Mouse (Mus musculus) right cerebral cortex, postnatal 10 days (tissue): ENCODE results near the gene Olfr1221.
"Not testable (repeated sequence)": the region's sequence is repeated elsewhere in the genome, so short reads cannot be mapped to it uniquely, and the experiment has no call there.

Experiments used
- DNase-seq, 2 experiments: peaks; one replicate each; pipeline ENCODE4 v3.0.0; 2021; ENCODE audit warnings: low spot score in 2 of 2

The Olfr1221 gene

DNA sequence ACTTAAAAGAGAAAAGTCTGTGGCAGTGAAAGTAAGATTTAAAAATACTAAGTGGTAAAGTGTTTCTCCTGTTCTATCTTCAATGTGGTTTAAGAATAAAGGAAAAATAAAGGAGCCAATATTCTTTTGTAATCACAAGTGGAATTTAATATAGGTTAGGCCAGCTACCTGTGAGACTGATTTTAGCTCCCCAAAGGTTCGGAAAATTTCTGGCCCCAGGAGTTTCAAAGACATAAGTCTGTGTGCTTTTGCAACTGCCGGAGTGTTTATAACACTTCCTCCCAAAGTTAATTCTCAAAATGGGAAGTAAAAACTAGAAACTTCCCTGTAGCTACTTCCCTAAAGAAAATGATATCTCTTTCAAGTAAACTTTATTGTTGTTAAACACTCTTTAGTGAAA is at the start of gene Olfr1221:
TSS of gene Olfr1221 (minus strand) at position 101 of the 400 bp plus-strand sequence.
- DNase-seq = no peak

- not testable (repeated sequence) for DNase-seq
Measured at GRCm38 (mm10) chr2:89164711-89165110, 47.6 kb upstream of the Olfr1221 start.

DNA sequence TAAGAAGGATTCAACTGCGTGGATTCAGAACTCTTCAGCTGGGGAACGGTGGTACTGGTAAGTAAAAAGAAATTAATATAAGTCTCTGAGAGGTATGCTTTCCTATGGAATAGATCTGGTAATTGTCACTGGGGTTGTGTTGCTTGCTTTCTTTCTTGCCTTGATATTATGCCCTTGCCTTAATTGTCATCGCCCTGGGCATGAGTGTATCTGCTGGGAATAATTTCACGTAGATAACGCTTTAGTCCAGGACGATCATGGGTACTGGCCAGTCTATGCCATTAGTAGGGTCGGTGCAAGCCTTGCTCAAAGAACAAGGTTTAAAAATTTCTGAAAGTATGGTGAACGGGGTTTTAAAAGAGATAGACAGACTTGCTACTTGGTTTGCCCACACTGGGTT is 46.9 kb upstream of the Olfr1221 start, which contains the start of gene Olfr1224-ps1:
TSS of gene Olfr1224-ps1 (minus strand) at position 101 of the 400 bp plus-strand sequence.
- DNase-seq = not testable (repeated sequence)

GRCm38 (mm10) chr2:89151460-89151859 is 34.4 kb upstream of the Olfr1221 start, which contains the start of gene Olfr1223:
Gene Olfr1223 (minus strand): TSS chr2:89151560.
- DNase-seq = no peak

DNA sequence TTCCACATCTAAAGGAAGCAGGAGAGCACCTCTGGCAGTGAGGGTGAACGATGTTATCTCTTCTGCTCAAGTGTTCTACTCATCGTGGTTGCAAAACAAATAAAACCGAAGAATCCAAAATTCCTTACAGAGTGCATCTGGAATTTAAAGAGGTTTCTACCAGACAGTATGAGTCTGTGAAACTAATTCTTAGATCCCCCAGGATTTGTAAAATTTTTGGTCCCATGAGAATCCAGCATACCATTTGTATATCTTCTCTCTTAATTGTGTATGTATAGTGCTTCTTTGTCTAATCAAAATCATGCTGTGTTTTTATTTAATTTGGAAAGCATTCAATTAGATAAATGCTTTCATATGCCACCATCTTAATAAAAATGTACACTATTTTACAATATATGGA is 15.9 kb upstream of the Olfr1221 start, which contains the start of gene Olfr1222:
TSS of gene Olfr1222 (minus strand) at position 101 of the 400 bp plus-strand sequence.
- DNase-seq = no peak

GRCm38 (mm10) chr2:89106735-89107134 is 10.3 kb downstream of the Olfr1221 start, which contains the start of gene Olfr1220:
Gene Olfr1220 (minus strand): TSS chr2:89106835.
- no peak for DNase-seq

- DNase-seq = no peak
Measured at GRCm38 (mm10) chr2:89105651-89106050, 11.4 kb downstream of the Olfr1221 start.

DNA sequence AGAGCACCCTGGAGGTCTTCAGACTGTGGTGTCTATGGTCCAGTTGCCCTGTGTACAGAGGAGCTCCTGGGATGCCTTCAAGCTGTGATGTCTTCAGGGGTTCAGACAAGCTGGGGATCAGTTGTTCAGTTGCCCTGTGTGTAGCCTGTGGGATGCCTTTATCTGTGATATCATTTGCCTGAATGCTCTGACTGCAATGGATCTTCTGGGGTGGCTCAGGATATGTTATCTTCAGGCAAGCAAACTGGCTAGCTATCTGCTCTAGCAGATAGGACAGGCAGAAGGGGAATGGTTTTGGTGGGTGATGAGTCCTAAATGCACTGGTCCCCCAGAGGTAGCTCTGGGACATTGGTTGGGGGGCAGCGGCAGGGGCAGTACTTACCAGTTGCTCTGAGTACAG is 23.2 kb downstream of the Olfr1221 start:
- DNase-seq = no peak

GRCm38 (mm10) chr2:89083413-89083812 is 33.7 kb downstream of the Olfr1221 start, which contains the start of gene Olfr1219:
Gene Olfr1219 (minus strand): TSS chr2:89083513.
- no peak for DNase-seq

DNA sequence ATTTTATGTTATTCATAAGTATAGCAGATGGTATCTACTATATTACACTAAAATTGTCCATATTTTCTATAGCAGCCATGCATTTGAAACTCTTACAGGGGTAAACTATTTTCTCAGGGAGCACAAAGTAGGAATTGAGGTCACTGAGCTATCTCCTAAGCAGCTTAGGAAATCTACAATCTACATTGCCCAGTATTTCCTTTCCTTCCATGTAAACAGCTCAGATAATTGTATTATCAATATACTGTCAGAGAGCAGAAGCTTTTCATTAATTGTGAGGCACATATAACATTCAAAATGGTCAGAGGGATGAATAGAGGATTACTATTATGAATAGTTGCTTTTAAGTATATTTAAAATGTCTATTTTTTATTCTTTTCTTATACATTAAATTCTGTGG is 35.6 kb downstream of the Olfr1221 start:
- DNase-seq = no peak

GRCm38 (mm10) chr2:89061087-89061486 is 56.0 kb downstream of the Olfr1221 start, which contains the start of gene Olfr1218:
Gene Olfr1218 (minus strand): TSS chr2:89061187.
- no peak for DNase-seq
